Mouse (Mus musculus) hindbrain, embryonic 13.5 days (tissue): Measurements from ENCODE around the gene Arhgef3. TPM values are rescaled to one million over a fixed set of nuclear protein-coding genes. Genes with fewer than 3 reads are reported as not detected.

Source experiments
- ATAC-seq: fragments of 200-750 bp; cut with Nextera tagmentation; 2 replicates; pipeline ENCODE4 v1.8.0; 2017; ENCODE audit warnings: moderate TSS enrichment; ENCODE audit not compliant: low FRiP score
- H3K27ac ChIP-seq: fragments of 300-500 bp; sonication (generic); 2 replicates; pipeline ENCODE4 v1.5.1; 2015; ENCODE audit warnings: inconsistent platforms, mild to moderate bottlenecking, moderate library complexity
- H3K27me3 ChIP-seq: fragments of 300-500 bp; sonication (generic); 2 replicates; pipeline ENCODE4 v1.6.1; 2015; ENCODE audit warnings: mild to moderate bottlenecking, inconsistent platforms
- H3K36me3 ChIP-seq: fragments of 300-500 bp; sonication (generic); 2 replicates; pipeline ENCODE4 v1.6.1; 2015; ENCODE audit warnings: mild to moderate bottlenecking, inconsistent platforms
- H3K4me1 ChIP-seq: fragments of 300-500 bp; sonication (generic); replicated peaks from 2 replicates; pipeline ENCODE4 v1.6.1; 2015; ENCODE audit warnings: inconsistent platforms
- H3K4me2 ChIP-seq: fragments of 300-500 bp; sonication (generic); 2 replicates; pipeline ENCODE4 v1.6.1; 2015; ENCODE audit warnings: inconsistent platforms, mild to moderate bottlenecking, moderate library complexity
- H3K4me3 ChIP-seq: fragments of 300-500 bp; sonication (generic); 2 replicates; pipeline ENCODE4 v1.5.1; 2015; ENCODE audit warnings: mild to moderate bottlenecking, inconsistent platforms
- H3K9ac ChIP-seq: fragments of 300-500 bp; sonication (generic); 2 replicates; pipeline ENCODE4 v1.6.1; 2015; ENCODE audit warnings: mild to moderate bottlenecking, inconsistent platforms
- H3K9me3 ChIP-seq: fragments of 300-500 bp; sonication (generic); 2 replicates; pipeline ENCODE4 v1.6.1; 2016; ENCODE audit warnings: inconsistent platforms
- WGBS: fragments of 180-500 bp; shearing (Covaris S2); methylation state at CpG from one replicate; pipeline ENCODE4 v1.1.7; 2015; 5-methylcytosine and 5-hydroxymethylcytosine counted together
- polyA plus RNA-seq: library from polyadenylated mRNA; unstranded; fragments of >200 nt; fragmentation: Nextera tagmentation; extraction: Ambion mirVana; gene quantifications from 2 replicates; pipeline ENCODE4 v1.2.1, GENCODE M21; 2015

Gene Arhgef3
- polyA plus RNA-seq, 1 experiment from 2014 or later, result 6.2 TPM

DNA sequence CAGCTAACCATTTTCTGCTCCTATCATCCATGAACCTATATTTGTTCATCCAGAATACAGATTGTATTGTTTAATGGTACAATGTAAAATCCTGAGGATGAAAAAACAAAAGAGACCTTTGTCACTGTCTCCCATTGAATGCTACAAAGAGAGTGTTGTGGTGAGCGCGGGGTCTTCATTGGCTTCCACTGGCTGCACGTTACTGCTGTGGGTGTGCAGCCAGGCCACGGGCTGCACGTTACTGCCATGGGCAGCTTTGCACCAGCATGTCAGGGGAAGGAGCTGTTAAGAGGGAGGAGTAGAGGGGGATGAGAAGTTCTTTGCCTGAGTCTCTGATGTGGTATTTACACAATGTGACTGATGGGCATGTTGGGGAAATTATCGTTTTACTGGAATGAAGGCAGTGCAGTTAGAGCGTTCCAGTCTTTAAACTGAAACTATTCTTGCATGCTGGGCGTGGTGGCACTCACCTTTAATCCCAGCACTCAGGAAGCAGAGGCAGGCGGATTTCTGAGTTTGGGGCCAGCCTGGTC is 277.1 kb downstream of the Arhgef3 start:
- no peak overlapping the region for H3K9ac ChIP-seq
- 0 out of 2 replicates have a peak, but pooled peaks cover 5% of the 10 kb centered on the region for H3K4me1 ChIP-seq
- no peaks in the 10 kb centered on the region for H3K36me3 ChIP-seq
- H3K27ac ChIP-seq, result no peak overlapping the region
- no peak overlapping the region for H3K4me3 ChIP-seq
- H3K4me2 ChIP-seq, result no peak overlapping the region
- H3K27me3 ChIP-seq, result no peaks in the 10 kb centered on the region
- H3K9me3 ChIP-seq, result no peaks in the 10 kb centered on the region
- 64% methylated on average over 9 of the region's 9 CpGs for WGBS
- ATAC-seq, result no peak

- H3K27me3 ChIP-seq, result no peaks in the 10 kb centered on the region
- H3K9me3 ChIP-seq, result no peaks in the 10 kb centered on the region
- H3K9ac ChIP-seq, result no peak overlapping the region
- 93% methylated on average over 2 of the region's 2 CpGs for WGBS
- H3K4me1 ChIP-seq, result 0 out of 2 replicates have a peak, but pooled peaks cover 5% of the 10 kb centered on the region
- ATAC-seq, result no peak
- no peak overlapping the region for H3K4me2 ChIP-seq
- no peak overlapping the region for H3K4me3 ChIP-seq
- no peaks in the 10 kb centered on the region for H3K36me3 ChIP-seq
- H3K27ac ChIP-seq, result no peak overlapping the region
Observed at GRCm38 (mm10) chr14:27392660-27393059, 278.0 kb downstream of the Arhgef3 start.

- 80% methylated on average over 10 of the region's 10 CpGs for WGBS
- Histone ChIP-seq H3K27me3 (no peaks in the 10 kb centered on the region), H3K4me2 (no peak overlapping the region), H3K36me3 (no peaks in the 10 kb centered on the region), H3K9me3 (no peaks in the 10 kb centered on the region), H3K4me1 (0 out of 2 replicates have a peak, but pooled peaks cover 5% of the 10 kb centered on the region), H3K4me3 (no peak overlapping the region), H3K27ac (no peak overlapping the region), H3K9ac (no peak overlapping the region)
- no peak for ATAC-seq
Observed at GRCm38 (mm10) chr14:27393806-27394205, 279.1 kb downstream of the Arhgef3 start.

GRCm38 (mm10) chr14:27396424-27396823 is 281.7 kb downstream of the Arhgef3 start:
- no peak overlapping the region for H3K9ac ChIP-seq
- no peak overlapping the region for H3K4me2 ChIP-seq
- H3K4me1 ChIP-seq, result 0 out of 2 replicates have a peak, but pooled peaks cover 5% of the 10 kb centered on the region
- H3K4me3 ChIP-seq, result no peak overlapping the region
- no peaks in the 10 kb centered on the region for H3K9me3 ChIP-seq
- H3K27ac ChIP-seq, result no peak overlapping the region
- H3K36me3 ChIP-seq, result no peaks in the 10 kb centered on the region
- H3K27me3 ChIP-seq, result no peaks in the 10 kb centered on the region
- ATAC-seq, result no peak
- WGBS, result 85% methylated on average over 7 of the region's 7 CpGs

GRCm38 (mm10) chr14:27397526-27397925 is 282.8 kb downstream of the Arhgef3 start:
- 81% methylated on average over 6 of the region's 6 CpGs for WGBS
- H3K36me3 ChIP-seq, result no peaks in the 10 kb centered on the region
- H3K9ac ChIP-seq, result no peak overlapping the region
- 0 out of 2 replicates have a peak, but pooled peaks cover 5% of the 10 kb centered on the region for H3K4me1 ChIP-seq
- no peaks in the 10 kb centered on the region for H3K27me3 ChIP-seq
- H3K4me2 ChIP-seq, result no peak overlapping the region
- H3K27ac ChIP-seq, result no peak overlapping the region
- no peak overlapping the region for H3K4me3 ChIP-seq
- H3K9me3 ChIP-seq, result no peaks in the 10 kb centered on the region
- no peak for ATAC-seq

- WGBS, result 91% methylated on average over 6 of the region's 6 CpGs
- no peaks in the 10 kb centered on the region for H3K36me3 ChIP-seq
- 0 out of 2 replicates have a peak, but pooled peaks cover 5% of the 10 kb centered on the region for H3K4me1 ChIP-seq
- no peaks in the 10 kb centered on the region for H3K27me3 ChIP-seq
- no peak overlapping the region for H3K27ac ChIP-seq
- H3K9me3 ChIP-seq, result no peaks in the 10 kb centered on the region
- no peak overlapping the region for H3K4me3 ChIP-seq
- H3K9ac ChIP-seq, result no peak overlapping the region
- no peak for ATAC-seq
- H3K4me2 ChIP-seq, result no peak overlapping the region
Observed at GRCm38 (mm10) chr14:27400495-27400894, 285.8 kb downstream of the Arhgef3 start.

DNA sequence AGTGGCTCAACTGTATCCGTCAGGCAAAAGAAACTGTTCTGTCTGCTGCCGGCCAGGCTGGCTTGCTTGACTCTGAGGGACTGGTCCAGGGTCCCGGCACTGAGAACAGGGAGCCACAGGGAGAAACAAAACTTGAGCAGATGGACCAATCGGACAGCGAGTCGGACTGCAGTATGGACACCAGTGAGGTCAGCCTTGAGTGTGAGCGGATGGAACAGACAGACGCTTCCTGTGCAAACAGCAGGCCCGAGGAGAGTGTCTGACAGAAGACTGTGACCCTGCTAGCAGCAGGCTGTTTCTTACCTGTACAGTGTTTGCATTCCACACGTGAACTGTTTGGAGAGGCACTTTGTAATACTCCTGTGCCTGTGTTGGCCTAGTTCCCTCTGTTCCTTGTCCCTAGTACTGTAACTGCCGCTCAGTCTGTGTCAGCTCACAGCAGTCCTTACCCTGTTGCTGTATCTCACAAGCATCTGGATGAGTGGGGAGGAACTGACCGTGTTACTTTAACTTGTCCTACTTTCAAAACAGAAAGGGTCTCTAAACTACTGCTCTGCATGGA is 287.1 kb downstream of the Arhgef3 start:
- no peaks in the 10 kb centered on the region for H3K36me3 ChIP-seq
- WGBS, result 89% methylated on average over 12 of the region's 12 CpGs
- H3K27ac ChIP-seq, result no peak overlapping the region
- no peak overlapping the region for H3K9ac ChIP-seq
- H3K27me3 ChIP-seq, result no peaks in the 10 kb centered on the region
- ATAC-seq, result no peak
- H3K4me1 ChIP-seq, result no peaks in the 10 kb centered on the region
- no peak overlapping the region for H3K4me2 ChIP-seq
- peaks cover 4% of the 10 kb centered on the region; the same call in 1 of the 2 replicates for H3K9me3 ChIP-seq
- H3K4me3 ChIP-seq, result no peak overlapping the region

GRCm38 (mm10) chr14:27402332-27403250 is 287.9 kb downstream of the Arhgef3 start:
- no peak overlapping the region for H3K9ac ChIP-seq
- peaks cover 4% of the 10 kb centered on the region; the same call in 1 of the 2 replicates for H3K9me3 ChIP-seq
- H3K36me3 ChIP-seq, result no peaks in the 10 kb centered on the region
- H3K4me3 ChIP-seq, result no peak overlapping the region
- WGBS, result 85% methylated on average over 10 of the region's 10 CpGs
- ATAC-seq, result no peak
- H3K27me3 ChIP-seq, result no peaks in the 10 kb centered on the region
- no peaks in the 10 kb centered on the region for H3K4me1 ChIP-seq
- H3K4me2 ChIP-seq, result no peak overlapping the region
- no peak overlapping the region for H3K27ac ChIP-seq

DNA sequence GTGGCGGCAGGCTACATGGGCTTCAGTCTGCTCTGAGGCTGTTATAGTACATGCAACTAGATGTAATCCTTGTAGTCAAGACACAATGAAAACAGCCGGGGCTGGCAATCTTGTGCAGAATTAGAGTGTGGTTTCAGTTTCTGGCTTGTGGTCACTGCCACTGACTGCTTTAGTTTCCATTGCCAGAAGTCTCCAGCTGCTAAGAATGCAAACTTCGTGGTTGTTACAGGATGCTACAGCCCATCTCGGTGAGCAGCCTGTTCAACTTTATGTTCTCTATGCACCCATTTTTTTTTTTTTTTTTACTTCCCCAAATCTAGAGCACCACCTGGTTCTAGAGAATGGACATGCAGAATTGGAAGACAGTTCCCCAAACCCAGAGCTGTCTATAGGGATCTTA is 290.8 kb downstream of the Arhgef3 start:
- no peaks in the 10 kb centered on the region for H3K36me3 ChIP-seq
- H3K4me1 ChIP-seq, result no peaks in the 10 kb centered on the region
- 92% methylated on average over 4 of the region's 4 CpGs for WGBS
- ATAC-seq, result no peak
- H3K27me3 ChIP-seq, result no peaks in the 10 kb centered on the region
- H3K9me3 ChIP-seq, result peaks cover 6% of the 10 kb centered on the region; the same call in 1 of the 2 replicates
- no peak overlapping the region for H3K27ac ChIP-seq
- no peak overlapping the region for H3K4me3 ChIP-seq
- H3K4me2 ChIP-seq, result no peak overlapping the region
- H3K9ac ChIP-seq, result no peak overlapping the region

DNA sequence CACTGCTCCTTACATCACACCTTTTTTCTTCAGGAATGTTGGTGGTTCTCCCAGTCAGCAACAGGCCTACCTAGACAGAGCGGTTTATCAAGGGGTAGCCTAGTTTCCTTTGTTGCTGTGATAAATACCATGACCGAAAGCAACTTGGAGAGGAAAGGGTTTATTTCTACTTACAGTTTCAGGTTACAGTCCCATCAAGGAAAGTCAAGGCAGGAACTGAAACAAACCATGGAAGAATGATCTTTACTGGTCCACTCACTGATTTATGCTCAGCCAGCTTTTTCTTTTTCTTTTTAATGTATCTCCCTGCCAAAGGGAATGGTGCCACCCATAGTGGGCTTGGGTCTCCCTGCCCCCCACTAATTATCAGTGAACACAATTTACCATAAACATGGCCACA is 291.2 kb downstream of the Arhgef3 start:
- Histone ChIP-seq H3K4me1 (no peaks in the 10 kb centered on the region), H3K36me3 (no peaks in the 10 kb centered on the region), H3K27ac (no peak overlapping the region), H3K4me3 (no peak overlapping the region), H3K9ac (no peak overlapping the region), H3K27me3 (no peaks in the 10 kb centered on the region), H3K9me3 (peaks cover 6% of the 10 kb centered on the region; the same call in 1 of the 2 replicates), H3K4me2 (no peak overlapping the region)
- no peak for ATAC-seq
- 100% methylated on average over 2 of the region's 2 CpGs for WGBS

DNA sequence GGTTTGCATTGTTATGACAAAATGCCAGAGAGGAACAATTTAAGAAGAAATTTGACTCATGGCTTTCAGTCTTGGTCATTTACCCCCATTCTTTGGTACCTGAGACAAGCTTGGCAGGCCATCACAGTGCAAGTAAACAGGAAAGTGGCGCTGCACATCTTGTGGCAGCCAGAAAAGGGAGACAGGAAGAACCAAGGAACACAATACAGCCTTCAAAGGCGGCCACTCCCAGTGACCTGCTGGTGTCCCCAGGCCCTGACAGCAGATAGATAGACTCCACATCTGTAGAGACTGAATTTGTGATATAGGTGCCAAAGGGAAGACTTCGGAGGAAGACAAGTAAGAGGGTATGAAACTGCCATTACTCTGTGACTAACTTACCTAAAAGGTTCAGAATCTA is 293.5 kb downstream of the Arhgef3 start:
- Histone ChIP-seq H3K9me3 (peaks cover 6% of the 10 kb centered on the region; the same call in 1 of the 2 replicates), H3K4me1 (no peaks in the 10 kb centered on the region), H3K4me2 (no peak overlapping the region), H3K4me3 (no peak overlapping the region), H3K9ac (no peak overlapping the region), H3K27ac (no peak overlapping the region), H3K27me3 (no peaks in the 10 kb centered on the region), H3K36me3 (no peaks in the 10 kb centered on the region)
- 85% methylated on average over 3 of the region's 3 CpGs for WGBS
- no peak for ATAC-seq

GRCm38 (mm10) chr14:27409662-27410061 is 295.0 kb downstream of the Arhgef3 start:
- ATAC-seq, result no peak
- H3K27ac ChIP-seq, result no peak overlapping the region
- 95% methylated on average over 3 of the region's 3 CpGs for WGBS

More at GRCm38 (mm10) chr14:27409662-27410061, 295.0 kb downstream of the Arhgef3 start:
- Histone ChIP-seq H3K4me3 (no peak overlapping the region), H3K4me2 (no peak overlapping the region), H3K4me1 (no peaks in the 10 kb centered on the region), H3K9me3 (peaks cover 6% of the 10 kb centered on the region; the same call in 1 of the 2 replicates), H3K36me3 (no peaks in the 10 kb centered on the region), H3K27me3 (no peaks in the 10 kb centered on the region), H3K9ac (no peak overlapping the region)
